Mouse (Mus musculus) C2C12 (cell line): ENCODE data around the gene Swi5.

Experiments
- CTCF ChIP-seq: IDR thresholded peaks from one replicate; pipeline ENCODE4 v1.5.1; 2011; ENCODE audit not compliant: control insufficient read depth, insufficient read depth, insufficient read length
- MAX ChIP-seq: IDR thresholded peaks from one replicate; pipeline ENCODE4 v1.6.1; 2011; ENCODE audit warnings: mild to moderate bottlenecking, control low read depth

DNA sequence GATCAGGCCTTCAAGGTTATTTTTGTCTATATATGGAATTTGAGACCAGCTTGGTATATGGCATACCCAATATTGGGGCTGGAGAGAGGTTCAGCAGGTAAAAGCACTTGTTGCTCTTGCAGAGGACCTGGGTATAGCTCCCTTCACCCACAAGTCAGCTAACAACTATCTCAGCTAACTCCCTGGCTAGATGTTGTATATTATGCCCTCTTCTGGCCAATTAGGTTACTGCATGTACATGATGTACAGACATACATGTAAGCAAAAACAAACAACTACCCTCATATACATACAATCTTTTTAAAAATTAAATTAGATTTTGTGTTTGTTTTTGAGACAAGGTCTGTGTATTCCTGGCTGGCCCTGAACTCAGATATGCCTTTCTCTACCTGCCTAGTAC lies 1.7 kb upstream of the Swi5 start:
- TF ChIP-seq CTCF (peak; percentile 9), MAX (no peak)
